In genomic region chr2:179443226-179443815, GRCm38 (mm10) we compare ENCODE assay signal across 7 mouse cellular contexts. TPM values are rescaled to one million over a fixed set of nuclear protein-coding genes. Genes with fewer than 3 reads are reported as not detected.
DNase-seq lines count a peak whose midpoint lies in the region; ATAC-seq and TF ChIP-seq lines count a peak whose summit lies in the region.

No protein-coding gene starts in this region.

- no peak for TF ChIP-seq EP300 in stomach, postnatal 0 days (optimal IDR thresholded peaks at IDR 0.05)

- H3K36me3 ChIP-seq in intestine, embryonic 15.5 days: no peaks in the 10 kb centered on the region
- no peaks in the 10 kb centered on the region for H3K36me3 ChIP-seq in midbrain, embryonic 12.5 days
- H3K36me3 ChIP-seq in stomach, postnatal 0 days (ENCODE audit: control insufficient read depth, insufficient read depth, low read length): no peaks in the 10 kb centered on the region

- peak overlapping the region; percentile 71 for H3K4me3 ChIP-seq in intestine, embryonic 15.5 days (replicated peaks)
- H3K4me3 ChIP-seq in midbrain, embryonic 12.5 days: peak overlapping the region; percentile 74
- H3K4me3 ChIP-seq in stomach, postnatal 0 days (ENCODE audit: low read depth, low read length): peak overlapping the region; percentile 61

- no peak; the same call in 1 of the 2 replicates for TF ChIP-seq CTCF in stomach, postnatal 0 days (IDR thresholded peaks at IDR 0.05; ENCODE audit: low read depth)

- peaks cover 16% of the 10 kb centered on the region for H3K4me1 ChIP-seq in intestine, embryonic 15.5 days (replicated peaks)
- peaks cover 29% of the 10 kb centered on the region for H3K4me1 ChIP-seq in midbrain, embryonic 12.5 days
- H3K4me1 ChIP-seq in stomach, postnatal 0 days (replicated peaks; ENCODE audit: control insufficient read depth, insufficient read depth): peaks cover 3% of the 10 kb centered on the region; the same call in 1 of the 2 replicates

- H3K27me3 ChIP-seq in intestine, embryonic 15.5 days (replicated peaks): peaks cover 29% of the 10 kb centered on the region
- H3K27me3 ChIP-seq in midbrain, embryonic 12.5 days: peaks cover 40% of the 10 kb centered on the region
- H3K27me3 ChIP-seq in stomach, postnatal 0 days (ENCODE audit: control insufficient read depth, insufficient read depth, low read length): peaks cover 2% of the 10 kb centered on the region; the same call in 1 of the 2 replicates

- under 1% methylated on average over 51 of the region's 51 CpGs for WGBS in intestine, embryonic 15.5 days
- under 1% methylated on average over 49 of the region's 51 CpGs for WGBS in midbrain, embryonic 12.5 days
- 1% methylated on average over 46 of the region's 51 CpGs for WGBS in stomach, postnatal 0 days

- peak; percentile 62 for ATAC-seq in intestine, embryonic 15.5 days
- ATAC-seq in midbrain, embryonic 12.5 days (ENCODE audit: low FRiP score, low read depth): peak; percentile 30
- no peak for ATAC-seq in stomach, postnatal 0 days (ENCODE audit: low FRiP score, low TSS enrichment)

- H3K27ac ChIP-seq in intestine, embryonic 15.5 days: 0 out of 2 replicates have a peak overlapping the region, but pooled peaks have one; percentile 3
- H3K27ac ChIP-seq in midbrain, embryonic 12.5 days (replicated peaks): peak overlapping the region; percentile 76
- H3K27ac ChIP-seq in stomach, postnatal 0 days (replicated peaks): no peak overlapping the region

- intact Hi-C loops in left cerebral cortex, postnatal 4 days (cut with DNase I): loop anchor here (5.0 to 10.0 kb wide), 5 partner anchors 431 to 939 kb away; no protein-coding TSS in a partner anchor

- DNase-seq in R1 (ENCODE audit: low read depth, low spot score): peak; percentile 50
- peak; percentile 34 for DNase-seq in cerebellum, adult 9-10 months
- peak; percentile 41 for DNase-seq in gastrocnemius, postnatal 10 days
- DNase-seq in left cerebral cortex, postnatal 4 days: peak; percentile 42
- peak; percentile 45 for DNase-seq in stomach, postnatal 0 days (ENCODE audit: low spot score)

- H3K9me3 ChIP-seq in intestine, embryonic 15.5 days: no peaks in the 10 kb centered on the region
- H3K9me3 ChIP-seq in midbrain, embryonic 12.5 days: no peaks in the 10 kb centered on the region
- H3K9me3 ChIP-seq in stomach, postnatal 0 days (ENCODE audit: control insufficient read depth, low read length): no peaks in the 10 kb centered on the region

- H3K9ac ChIP-seq in intestine, embryonic 15.5 days: peak overlapping the region; percentile 56
- peak overlapping the region; percentile 69 for H3K9ac ChIP-seq in midbrain, embryonic 12.5 days (replicated peaks)
- H3K9ac ChIP-seq in stomach, postnatal 0 days (ENCODE audit: low read length): peak overlapping the region; percentile 47; the same call in 1 of the 2 replicates

- peak overlapping the region; percentile 100 for H3K4me2 ChIP-seq in intestine, embryonic 15.5 days (replicated peaks)
- H3K4me2 ChIP-seq in midbrain, embryonic 12.5 days (replicated peaks): peak overlapping the region; percentile 96
- H3K4me2 ChIP-seq in stomach, postnatal 0 days (replicated peaks; ENCODE audit: low read depth): peak overlapping the region; percentile 100

RNA-seq across cellular contexts. Expression of gene Cdh4, which starts 1.1 kb away (rescaled TPM):
- 1 to 10 TPM; 3.2 to 3.3 TPM for total RNA-seq in gastrocnemius, postnatal 10 days (2021)
- polyA plus RNA-seq in intestine, embryonic 15.5 days (2015; fragmentation: Nextera tagmentation; extraction: Ambion mirVana): 2.6 and 2.9 TPM in 2 replicates
- total RNA-seq in left cerebral cortex, postnatal 4 days (2021): 10 to 100 TPM; 50.4 to 61.7 TPM
- 18.2 and 22.3 TPM in 2 replicates for polyA plus RNA-seq in midbrain, embryonic 12.5 days (2016; fragmentation: Nextera tagmentation; extraction: Ambion mirVana)
- polyA plus RNA-seq in stomach, postnatal 0 days (2015; fragmentation: Nextera tagmentation; extraction: Ambion mirVana): 2.9 and 3.1 TPM in 2 replicates
